Mouse (Mus musculus) frontal cortex, adult (tissue): ENCODE data around the gene Rfx7.
"Not testable (repeated sequence)": the region's sequence is repeated elsewhere in the genome, so short reads cannot be mapped to it uniquely, and the experiment has no call there.

Experiments
- ATAC-seq: cut with Nextera tagmentation; 2 replicates; pipeline ENCODE4 v1.9.2; 2017; ENCODE audit warnings: mild to moderate bottlenecking, moderate library complexity, mixed read lengths; ENCODE audit not compliant: low TSS enrichment

Gene Rfx7

DNA sequence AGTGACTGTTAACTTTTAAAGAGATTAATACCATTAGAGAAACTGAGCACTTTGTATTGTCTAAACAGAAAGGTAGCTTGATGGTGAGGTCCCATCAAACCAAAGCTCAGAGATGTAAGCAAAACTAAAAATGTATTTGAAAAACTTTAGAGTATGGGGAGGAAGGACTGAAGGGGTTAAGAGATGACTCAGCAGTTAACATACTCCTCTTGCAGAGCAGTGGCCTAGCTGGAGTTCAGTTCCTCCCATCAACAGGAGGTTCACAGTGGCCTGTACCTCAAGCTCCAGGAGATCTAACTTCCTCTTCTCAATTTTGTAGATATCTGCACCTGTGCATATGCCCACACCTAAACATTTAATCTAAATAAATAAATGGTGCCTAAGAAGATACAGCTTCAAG, 11.6 kb downstream of the Rfx7 start:
- no peak for ATAC-seq

GRCm38 (mm10) chr9:72558780-72559179, 26.7 kb downstream of the Rfx7 start:
- ATAC-seq, result no peak

DNA sequence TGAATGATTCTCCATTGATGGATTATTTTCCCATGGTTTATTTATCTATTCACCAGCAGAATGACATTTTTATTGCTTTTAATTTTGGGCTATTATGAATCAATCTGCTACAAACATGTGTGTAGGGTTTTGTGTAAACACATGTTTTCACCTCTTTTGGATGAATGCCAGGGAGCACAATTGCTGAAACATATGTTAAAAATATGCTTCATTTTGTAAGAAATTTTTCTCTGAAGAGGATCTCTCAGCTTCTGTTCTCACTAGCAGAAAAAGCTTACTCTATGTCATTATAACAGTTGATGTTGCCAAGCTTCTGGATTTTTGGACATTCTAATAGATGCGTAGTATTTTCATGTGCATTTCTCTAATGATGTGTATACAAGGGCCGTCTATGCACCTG, 28.3 kb downstream of the Rfx7 start:
- ATAC-seq, result no peak

DNA sequence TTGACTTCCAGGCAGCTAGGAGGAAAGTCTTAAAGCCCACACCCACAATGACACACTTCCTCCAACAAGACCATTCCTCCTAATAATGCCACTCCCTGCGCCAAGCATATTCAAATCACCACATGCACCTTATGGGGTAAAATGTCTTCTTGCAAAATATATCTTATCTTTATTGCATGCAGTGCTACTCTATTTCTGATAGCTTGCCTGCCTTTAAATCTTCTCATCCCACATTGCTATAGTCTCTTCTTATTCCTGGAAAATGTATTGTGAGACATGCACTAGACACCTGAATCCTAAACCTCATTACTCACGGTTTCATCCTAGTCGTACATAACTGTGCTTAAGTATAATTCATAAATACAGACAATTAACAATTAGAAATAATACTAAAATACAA, 31.2 kb downstream of the Rfx7 start:
- ATAC-seq, result no peak

DNA sequence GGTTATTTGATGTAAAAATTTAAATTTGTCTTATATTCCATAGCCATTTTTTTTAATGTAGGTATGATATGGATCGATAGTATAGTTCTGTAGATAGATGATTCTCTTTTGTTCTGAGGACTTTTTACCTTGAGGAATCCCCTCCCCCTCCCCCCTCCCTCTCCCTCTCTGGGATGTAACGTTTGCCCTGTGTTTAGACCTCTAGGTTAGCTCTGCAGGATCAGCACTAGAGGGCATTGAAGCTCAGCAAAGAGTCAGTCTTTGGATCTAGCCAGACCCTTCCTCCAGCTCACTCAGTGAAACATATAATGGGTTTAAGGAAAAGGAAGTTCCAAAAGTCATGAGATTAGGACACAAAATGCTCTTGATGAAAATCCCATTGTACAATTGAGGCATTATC, 35.1 kb downstream of the Rfx7 start:
- ATAC-seq, result no peak

- ATAC-seq, result no peak
Observed at GRCm38 (mm10) chr9:72580216-72580615, 48.2 kb downstream of the Rfx7 start.

GRCm38 (mm10) chr9:72590861-72591260, 58.8 kb downstream of the Rfx7 start:
- ATAC-seq, result no peak

DNA sequence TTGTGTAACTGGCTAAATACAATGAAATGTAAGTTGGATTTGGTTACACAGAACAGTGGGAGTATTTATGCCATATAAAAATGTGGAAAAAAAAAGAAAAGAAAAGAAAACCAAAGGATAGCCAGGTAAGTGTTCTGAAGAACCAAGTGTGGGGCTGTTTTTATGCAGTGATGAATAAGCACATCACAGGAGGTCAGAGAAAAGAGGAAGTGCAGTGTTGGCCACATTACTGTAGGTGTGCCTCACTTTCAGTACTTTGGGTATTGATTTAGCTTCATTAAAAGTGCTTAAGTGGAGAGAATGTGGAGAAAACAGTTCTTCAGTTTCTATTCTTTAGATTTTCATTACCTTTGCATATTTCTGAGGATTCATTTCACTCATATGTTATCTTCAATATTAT, 60.0 kb downstream of the Rfx7 start:
- ATAC-seq, result no peak

DNA sequence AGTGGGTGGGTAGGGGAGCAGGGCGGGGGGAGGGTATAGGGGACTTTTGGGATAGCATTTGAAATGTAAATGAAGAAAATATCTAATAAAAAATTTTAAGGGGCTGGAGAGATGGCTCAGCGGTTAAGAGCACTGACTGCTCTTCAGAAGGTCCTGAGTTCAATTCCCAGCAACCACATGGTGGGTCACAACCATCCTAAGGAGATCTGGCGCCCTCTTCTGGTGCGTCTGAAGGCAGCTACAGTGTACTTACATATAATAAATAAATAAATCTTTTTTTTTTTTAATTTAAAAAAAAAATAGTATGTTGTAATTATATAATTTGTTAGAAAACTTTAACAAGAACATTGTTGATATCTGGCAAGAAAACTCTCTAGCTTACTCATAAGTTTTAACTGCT, 62.6 kb downstream of the Rfx7 start:
- ATAC-seq, result not testable (repeated sequence)

DNA sequence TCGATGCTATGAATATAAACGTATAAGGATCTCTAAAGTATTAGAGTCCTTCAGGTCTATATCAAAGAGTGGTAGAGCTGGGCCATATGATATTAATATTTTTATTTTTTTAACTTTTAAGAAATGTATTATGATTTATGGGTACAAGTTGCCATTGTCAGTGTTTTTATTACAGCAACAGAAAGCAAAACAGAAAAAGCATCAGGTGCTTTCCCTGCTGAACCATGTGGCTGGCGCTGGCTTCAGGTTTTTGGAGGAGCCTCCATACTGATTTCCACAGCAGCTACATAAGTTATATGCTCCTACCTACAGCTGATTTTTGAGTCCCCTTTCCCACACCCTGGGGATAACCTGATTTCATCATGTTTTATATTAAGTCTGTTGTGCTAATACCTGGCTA, 68.1 kb downstream of the Rfx7 start:
- no peak for ATAC-seq

GRCm38 (mm10) chr9:72609771-72610170, 77.7 kb downstream of the Rfx7 start:
- ATAC-seq, result no peak

DNA sequence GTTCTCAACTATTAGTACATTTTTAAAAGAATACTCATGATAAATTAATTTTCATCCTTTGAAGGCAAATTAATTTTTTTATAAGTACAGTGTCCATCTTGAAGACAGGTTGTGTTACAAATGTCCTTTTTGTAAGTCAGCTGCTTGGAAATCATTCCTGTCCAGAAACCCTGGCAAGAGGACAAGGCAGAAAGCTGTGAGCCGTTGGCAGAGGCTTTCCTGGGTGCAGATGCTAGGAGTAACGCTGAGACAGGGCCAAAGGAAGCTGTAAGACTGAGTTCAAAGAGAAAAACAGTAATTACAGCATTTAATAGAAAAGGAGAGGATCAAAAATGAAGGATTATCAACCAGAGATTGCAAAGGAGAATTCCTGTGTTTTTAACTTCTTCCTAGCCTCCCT, 81.8 kb downstream of the Rfx7 start:
- ATAC-seq, result no peak

- ATAC-seq, result 0 out of 2 replicates have a peak, but pooled peaks have one; percentile 42
Observed at GRCm38 (mm10) chr9:72614786-72615480, 82.9 kb downstream of the Rfx7 start.

- ATAC-seq, result peak; percentile 85
Observed at GRCm38 (mm10) chr9:72618037-72618436, 86.0 kb downstream of the Rfx7 start.

- no peak for ATAC-seq
Observed at GRCm38 (mm10) chr9:72623605-72624004, 91.6 kb downstream of the Rfx7 start.

DNA sequence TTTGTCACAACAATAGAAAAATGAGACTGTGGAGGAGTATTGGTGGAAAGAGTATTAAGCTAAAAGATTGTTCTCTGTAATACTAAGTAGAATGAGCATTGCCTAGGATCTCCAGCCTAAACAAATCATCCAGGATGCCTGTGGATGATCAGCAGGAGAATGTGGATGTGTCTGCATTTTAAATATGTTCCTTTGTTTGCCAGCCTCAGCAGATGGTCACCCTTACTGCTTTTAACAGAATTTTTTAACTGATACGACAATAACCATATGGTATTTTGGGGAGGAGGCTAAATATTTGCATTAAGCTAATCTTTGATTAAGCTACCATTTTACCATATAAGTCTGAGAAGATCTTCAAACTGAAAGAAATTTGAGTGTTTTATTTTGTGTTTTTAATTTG, 95.6 kb downstream of the Rfx7 start:
- no peak; the same call in 1 of the 2 replicates for ATAC-seq

GRCm38 (mm10) chr9:72628591-72628990, 96.6 kb downstream of the Rfx7 start:
- ATAC-seq, result peak; percentile 50; the same call in 1 of the 2 replicates

GRCm38 (mm10) chr9:72632198-72632597, 100.2 kb downstream of the Rfx7 start:
- no peak for ATAC-seq

- peak; percentile 70; the same call in 1 of the 2 replicates for ATAC-seq
Observed at GRCm38 (mm10) chr9:72635134-72635533, 103.1 kb downstream of the Rfx7 start.

DNA sequence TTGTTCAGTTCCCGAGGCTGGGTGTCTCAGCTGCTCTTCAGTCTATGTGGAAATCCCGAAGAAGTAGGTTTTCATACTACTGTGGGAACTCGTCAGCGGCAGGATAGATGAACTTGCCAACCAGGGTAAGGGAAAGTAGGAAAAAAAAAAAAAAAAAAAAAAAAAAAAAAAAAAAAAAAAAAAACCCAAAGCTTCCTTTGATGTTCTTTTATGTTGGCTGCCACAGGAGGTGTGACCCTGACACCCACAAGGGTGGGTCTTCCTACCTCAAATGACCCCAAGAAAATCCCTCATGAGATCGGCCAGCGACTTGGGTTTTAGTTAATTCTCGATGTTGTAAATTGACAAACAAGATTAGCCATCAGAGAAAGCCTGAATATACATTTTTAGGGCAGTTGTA, 104.5 kb downstream of the Rfx7 start:
- no peak for ATAC-seq

GRCm38 (mm10) chr9:72637243-72637642, 105.2 kb downstream of the Rfx7 start:
- no peak for ATAC-seq

DNA sequence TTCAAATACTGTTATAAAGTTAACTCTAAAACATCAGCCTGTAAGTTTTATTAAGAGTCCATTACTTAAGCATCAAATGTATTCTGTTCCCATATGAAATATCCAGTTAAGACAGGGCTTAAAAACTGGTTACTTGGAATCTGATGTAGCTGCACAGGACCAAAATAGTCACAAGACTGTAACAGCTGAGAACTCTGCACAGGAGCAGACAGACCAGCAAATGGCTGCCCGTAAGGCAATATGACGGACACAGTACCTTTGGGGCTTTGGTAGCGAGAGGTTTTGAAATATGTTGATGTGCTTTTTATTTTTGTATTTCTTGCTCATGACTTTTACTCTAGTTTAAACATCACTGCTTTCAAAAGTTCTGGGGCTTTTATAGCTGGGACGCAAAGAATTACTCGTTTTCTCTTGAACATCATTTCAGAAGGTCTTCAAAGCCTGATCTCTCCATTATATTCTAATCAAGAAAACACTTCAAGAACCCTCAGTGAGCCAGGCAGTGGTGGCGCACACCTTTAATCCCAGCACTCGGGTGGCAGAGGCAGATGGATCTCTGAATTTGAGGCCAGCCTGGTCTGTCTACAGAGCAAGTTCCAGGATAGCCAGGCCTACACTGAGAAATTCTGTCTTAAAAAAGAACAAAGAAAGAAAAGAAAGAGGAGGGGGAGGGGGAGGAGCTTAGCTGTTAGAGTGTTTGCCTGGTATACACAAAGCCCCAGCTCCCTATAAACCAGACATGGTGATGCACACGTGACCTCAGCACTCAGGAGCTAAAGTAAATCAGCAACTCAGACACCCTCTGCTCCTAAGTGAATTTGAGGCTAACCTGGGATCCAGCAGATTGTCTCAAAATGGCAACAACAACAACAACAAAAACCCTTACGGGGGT, 107.2 kb downstream of the Rfx7 start:
- peak; percentile 39; the same call in 1 of the 2 replicates for ATAC-seq
